Mouse (Mus musculus): ENCODE measurements around the gene Thg1l. TPM values are rescaled to one million over a fixed set of nuclear protein-coding genes. Genes with fewer than 3 reads are reported as not detected.
A peak's percentile ranks its signal among the peaks of the same experiment; 100 is the strongest.

The Thg1l gene
- 12.1 and 14.3 TPM in 2 replicates for polyA plus RNA-seq (2014; fragmentation: Nextera tagmentation; extraction: Ambion mirVana)

DNA sequence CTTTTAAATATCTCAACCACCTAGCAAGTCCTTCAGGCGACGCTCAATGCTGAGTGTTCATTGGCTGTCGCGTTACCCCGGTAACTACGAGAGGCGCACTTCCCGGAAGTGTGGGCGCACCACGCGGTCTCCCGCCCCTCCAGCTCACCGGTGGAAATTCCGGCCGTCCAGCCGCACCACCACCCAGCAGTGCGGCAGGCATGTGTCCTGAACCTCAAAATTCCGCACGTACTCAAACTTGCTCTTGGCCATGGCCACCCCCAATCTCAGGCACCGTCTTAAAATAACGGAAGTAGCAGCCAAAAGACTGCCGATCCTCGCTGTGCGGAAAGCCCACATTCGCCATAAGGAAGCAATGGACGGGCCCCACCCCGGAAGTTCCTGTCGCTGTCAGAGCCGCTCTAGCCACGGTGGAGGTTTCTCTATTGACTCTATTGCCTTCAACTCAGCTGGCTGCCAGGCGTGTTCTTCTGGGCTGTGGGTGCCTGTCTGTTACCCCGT lies at the start of gene Thg1l:
TSS of gene Thg1l (minus strand) at position 368 of the 501 bp plus-strand sequence.
- Histone ChIP-seq H3K4me1 (ENCODE audit: control insufficient read depth, insufficient read depth, low read length) (no peaks in the 10 kb centered on the region), H3K36me3 (ENCODE audit: control insufficient read depth, insufficient read depth, low read length) (no peaks in the 10 kb centered on the region; the same call in 1 of the 2 replicates), H3K27me3 (ENCODE audit: control insufficient read depth, insufficient read depth, low read length) (no peaks in the 10 kb centered on the region), H3K9ac (ENCODE audit: low read length) (peak within 1 kb of the TSS; percentile 40; the same call in 1 of the 2 replicates), H3K27ac (replicated peaks; ENCODE audit: low read depth, low read length) (no peak within 1 kb of the TSS), H3K9me3 (ENCODE audit: control insufficient read depth, low read length) (no peaks in the 10 kb centered on the region), H3K4me3 (ENCODE audit: low read depth, low read length) (peak within 1 kb of the TSS; percentile 57), H3K4me2 (ENCODE audit: low read depth, severe bottlenecking) (peak within 1 kb of the TSS; percentile 46; the same call in 1 of the 2 replicates)
- peak; percentile 96 for ATAC-seq (ENCODE audit: insufficient number of reproducible peaks, low FRiP score, low TSS enrichment, low read depth)
- peak; percentile 95 for DNase-seq (ENCODE audit: low spot score)
- WGBS = 1% methylated on average over 32 of the region's 32 CpGs

DNA sequence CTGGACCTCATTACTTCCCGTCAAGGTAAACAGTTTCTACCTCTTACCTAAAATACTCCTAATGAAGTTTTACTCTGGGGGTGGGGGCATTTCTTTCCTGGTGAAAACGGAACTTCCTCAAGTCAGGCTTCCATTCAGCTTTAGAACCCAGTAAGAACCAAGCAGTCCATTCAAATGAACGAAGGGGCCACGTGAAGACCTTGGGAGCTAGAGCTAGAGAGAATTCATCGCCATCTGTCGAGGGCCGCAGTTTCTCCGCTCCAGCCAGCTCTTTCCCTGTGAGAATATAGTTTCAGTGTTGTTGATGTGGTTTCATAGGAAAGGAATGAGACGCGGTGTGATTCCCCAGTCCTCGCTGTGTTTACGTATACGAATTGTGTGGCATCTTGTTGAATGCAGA lies 36.8 kb upstream of the Thg1l start:
- Histone ChIP-seq H3K27me3 (ENCODE audit: control insufficient read depth, insufficient read depth, low read length) (no peaks in the 10 kb centered on the region; the same call in 1 of the 2 replicates), H3K9me3 (ENCODE audit: control insufficient read depth, low read length) (no peaks in the 10 kb centered on the region), H3K9ac (ENCODE audit: low read length) (no peak overlapping the region), H3K27ac (replicated peaks; ENCODE audit: low read depth, low read length) (no peak overlapping the region), H3K4me2 (ENCODE audit: low read depth, severe bottlenecking) (peak overlapping the region; percentile 50), H3K36me3 (ENCODE audit: control insufficient read depth, insufficient read depth, low read length) (no peaks in the 10 kb centered on the region), H3K4me1 (ENCODE audit: control insufficient read depth, insufficient read depth, low read length) (no peaks in the 10 kb centered on the region), H3K4me3 (ENCODE audit: low read depth, low read length) (peak overlapping the region; percentile 25; the same call in 1 of the 2 replicates)
- DNase-seq (ENCODE audit: low spot score) (no peak), ATAC-seq (ENCODE audit: insufficient number of reproducible peaks, low FRiP score, low TSS enrichment, low read depth) (no peak)
- 49% methylated on average over 13 of the region's 13 CpGs for WGBS

DNA sequence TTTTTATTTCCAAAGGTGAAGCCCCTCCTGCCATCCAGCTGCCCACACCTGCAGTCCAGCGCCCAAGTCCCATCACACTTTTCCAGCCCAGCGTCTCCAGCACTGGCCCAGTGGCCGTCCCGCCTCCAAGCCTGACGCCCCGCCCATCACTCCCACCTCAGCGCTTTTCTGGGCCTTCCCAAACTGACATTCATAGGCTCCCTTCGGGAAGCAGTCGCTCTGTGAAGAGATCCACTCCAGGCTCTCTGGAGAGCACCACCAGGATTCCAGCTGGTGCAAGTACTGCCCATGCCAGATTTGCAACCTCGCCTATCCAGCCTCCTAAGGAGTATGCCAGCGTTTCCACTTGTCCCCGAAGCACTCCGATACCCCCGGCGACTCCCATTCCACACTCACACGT lies 36.3 kb upstream of the Thg1l start:
- peak overlapping the region; percentile 8; the same call in 1 of the 2 replicates for H3K9ac ChIP-seq (ENCODE audit: low read length)
- peak overlapping the region; percentile 50 for H3K4me2 ChIP-seq (ENCODE audit: low read depth, severe bottlenecking)
- no peaks in the 10 kb centered on the region for H3K4me1 ChIP-seq (ENCODE audit: control insufficient read depth, insufficient read depth, low read length)
- peak overlapping the region; percentile 25 for H3K4me3 ChIP-seq (ENCODE audit: low read depth, low read length)
- H3K9me3 ChIP-seq (ENCODE audit: control insufficient read depth, low read length) = no peaks in the 10 kb centered on the region
- ATAC-seq (ENCODE audit: insufficient number of reproducible peaks, low FRiP score, low TSS enrichment, low read depth) (no peak), DNase-seq (ENCODE audit: low spot score) (peak; percentile 66)
- 7% methylated on average over 16 of the region's 16 CpGs for WGBS
- H3K27ac ChIP-seq (replicated peaks; ENCODE audit: low read depth, low read length) = no peak overlapping the region
- no peaks in the 10 kb centered on the region; the same call in 1 of the 2 replicates for H3K27me3 ChIP-seq (ENCODE audit: control insufficient read depth, insufficient read depth, low read length)
- no peaks in the 10 kb centered on the region for H3K36me3 ChIP-seq (ENCODE audit: control insufficient read depth, insufficient read depth, low read length)

DNA sequence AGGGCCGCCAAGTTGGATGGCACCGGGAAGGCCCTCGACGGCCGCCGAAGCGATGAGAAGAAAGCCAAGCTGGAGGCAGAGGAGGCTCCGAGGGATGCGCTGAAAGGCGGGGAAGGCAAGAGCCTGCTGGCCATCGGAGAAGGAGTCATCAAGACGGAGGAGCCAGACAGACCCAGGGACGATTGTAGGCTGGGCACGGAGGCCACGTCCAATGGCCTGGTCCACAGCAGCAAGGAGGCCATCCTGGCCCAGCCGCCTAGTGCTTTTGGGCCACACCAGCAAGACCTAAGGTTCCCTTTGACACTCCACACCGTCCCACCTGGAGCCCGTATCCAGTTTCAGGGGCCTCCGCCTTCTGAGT lies 25.6 kb upstream of the Thg1l start:
- 0 out of 2 replicates have a peak, but pooled peaks cover 3% of the 10 kb centered on the region for H3K9me3 ChIP-seq (ENCODE audit: control insufficient read depth, low read length)
- DNase-seq (ENCODE audit: low spot score) (no peak), ATAC-seq (ENCODE audit: insufficient number of reproducible peaks, low FRiP score, low TSS enrichment, low read depth) (peak; percentile 54)
- 51% methylated on average over 19 of the region's 19 CpGs for WGBS
- no peaks in the 10 kb centered on the region for H3K36me3 ChIP-seq (ENCODE audit: control insufficient read depth, insufficient read depth, low read length)
- 0 out of 2 replicates have a peak, but pooled peaks cover 2% of the 10 kb centered on the region for H3K27me3 ChIP-seq (ENCODE audit: control insufficient read depth, insufficient read depth, low read length)
- H3K27ac ChIP-seq (replicated peaks; ENCODE audit: low read depth, low read length) = no peak overlapping the region
- H3K9ac ChIP-seq (ENCODE audit: low read length) = peak overlapping the region; percentile 82
- peak overlapping the region; percentile 82 for H3K4me2 ChIP-seq (ENCODE audit: low read depth, severe bottlenecking)
- H3K4me3 ChIP-seq (ENCODE audit: low read depth, low read length) = peak overlapping the region; percentile 46
- no peaks in the 10 kb centered on the region for H3K4me1 ChIP-seq (ENCODE audit: control insufficient read depth, insufficient read depth, low read length)

DNA sequence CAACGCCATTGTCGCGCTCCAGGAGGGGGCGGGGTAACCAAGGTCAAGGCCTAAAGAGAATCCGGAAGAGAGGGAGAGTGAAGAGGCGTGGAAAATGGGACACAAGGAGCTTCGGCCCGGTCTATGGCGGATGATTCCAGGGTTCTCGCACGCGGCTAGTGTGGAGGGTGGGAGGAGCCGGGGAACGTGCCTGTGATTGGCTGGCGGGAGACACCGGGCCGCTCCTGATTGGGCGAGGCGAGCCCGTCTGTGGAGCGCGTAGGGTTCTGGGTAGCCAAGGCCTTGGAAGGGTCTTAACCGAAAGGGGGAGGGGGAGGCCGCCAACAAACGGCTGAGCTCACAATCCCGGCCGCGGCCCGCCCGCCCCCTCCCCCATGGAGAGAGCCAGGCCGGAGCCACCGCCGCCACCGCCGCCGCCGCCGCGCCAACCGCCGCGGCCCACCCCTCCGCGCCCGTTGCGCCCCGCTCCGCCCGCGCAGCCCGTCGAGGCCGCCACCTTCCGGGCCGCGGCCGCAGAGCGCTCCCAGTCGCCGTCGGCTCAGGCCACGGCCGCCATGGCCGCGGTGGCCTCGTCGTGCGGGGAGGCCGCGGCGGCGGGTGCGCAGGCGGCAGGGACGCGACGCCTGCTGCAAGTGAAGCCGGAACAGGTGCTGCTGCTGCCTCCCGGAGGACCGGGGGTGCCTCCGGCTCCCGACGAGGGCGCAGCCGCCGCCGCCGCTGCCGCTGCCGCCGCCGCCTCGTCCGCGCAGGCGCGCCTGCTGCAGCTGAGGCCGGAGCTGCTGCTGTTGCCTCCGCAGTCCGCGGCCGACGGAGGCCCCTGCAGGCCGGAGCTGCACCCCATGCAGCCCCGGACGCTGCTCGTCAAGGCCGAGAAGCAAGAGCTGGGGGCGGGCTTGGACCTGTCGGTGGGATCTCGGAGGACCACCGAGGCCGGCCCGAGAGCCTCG lies 24.9 kb upstream of the Thg1l start, which contains the start of gene Sox30:
TSS of gene Sox30 (plus strand) at position 365 of the 947 bp plus-strand sequence.
- Histone ChIP-seq H3K27ac (replicated peaks; ENCODE audit: low read depth, low read length) (no peak within 1 kb of the TSS), H3K4me3 (ENCODE audit: low read depth, low read length) (peak within 1 kb of the TSS; percentile 46), H3K27me3 (ENCODE audit: control insufficient read depth, insufficient read depth, low read length) (0 out of 2 replicates have a peak, but pooled peaks cover 2% of the 10 kb centered on the region), H3K4me1 (ENCODE audit: control insufficient read depth, insufficient read depth, low read length) (no peaks in the 10 kb centered on the region), H3K4me2 (ENCODE audit: low read depth, severe bottlenecking) (peak within 1 kb of the TSS; percentile 82), H3K36me3 (ENCODE audit: control insufficient read depth, insufficient read depth, low read length) (no peaks in the 10 kb centered on the region), H3K9ac (ENCODE audit: low read length) (peak within 1 kb of the TSS; percentile 82), H3K9me3 (ENCODE audit: control insufficient read depth, low read length) (0 out of 2 replicates have a peak, but pooled peaks cover 3% of the 10 kb centered on the region)
- peak; percentile 80 for DNase-seq (ENCODE audit: low spot score)
- 13% methylated on average over 74 of the region's 115 CpGs for WGBS
- peak; percentile 89 for ATAC-seq (ENCODE audit: insufficient number of reproducible peaks, low FRiP score, low TSS enrichment, low read depth)

DNA sequence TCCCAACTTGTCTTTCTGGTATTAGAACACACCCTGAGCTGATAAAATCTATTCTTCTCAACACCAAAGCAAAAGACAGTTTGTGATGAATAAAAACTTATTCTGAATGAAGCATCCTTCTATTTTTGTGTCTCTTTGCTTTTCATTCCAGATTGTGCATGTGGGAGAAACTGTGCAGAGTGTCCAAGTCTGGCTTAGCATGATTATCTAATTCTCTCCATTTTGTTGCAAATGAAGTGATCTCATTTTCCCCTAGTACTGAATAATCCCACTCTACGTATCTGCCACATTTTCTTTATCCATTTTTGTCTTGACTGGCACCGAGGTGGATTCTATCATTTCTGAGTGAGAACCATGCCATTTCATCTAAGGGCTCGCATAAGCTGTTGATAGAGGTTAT lies 20.8 kb upstream of the Thg1l start:
- Histone ChIP-seq H3K27me3 (ENCODE audit: control insufficient read depth, insufficient read depth, low read length) (0 out of 2 replicates have a peak, but pooled peaks cover 2% of the 10 kb centered on the region), H3K9me3 (ENCODE audit: control insufficient read depth, low read length) (0 out of 2 replicates have a peak, but pooled peaks cover 3% of the 10 kb centered on the region), H3K4me3 (ENCODE audit: low read depth, low read length) (no peak overlapping the region), H3K27ac (replicated peaks; ENCODE audit: low read depth, low read length) (no peak overlapping the region), H3K9ac (ENCODE audit: low read length) (no peak overlapping the region), H3K4me1 (ENCODE audit: control insufficient read depth, insufficient read depth, low read length) (no peaks in the 10 kb centered on the region), H3K4me2 (ENCODE audit: low read depth, severe bottlenecking) (no peak overlapping the region), H3K36me3 (ENCODE audit: control insufficient read depth, insufficient read depth, low read length) (no peaks in the 10 kb centered on the region)
- ATAC-seq (ENCODE audit: insufficient number of reproducible peaks, low FRiP score, low TSS enrichment, low read depth) (no peak), DNase-seq (ENCODE audit: low spot score) (no peak)
- WGBS = 82% methylated on average over 3 of the region's 3 CpGs

DNA sequence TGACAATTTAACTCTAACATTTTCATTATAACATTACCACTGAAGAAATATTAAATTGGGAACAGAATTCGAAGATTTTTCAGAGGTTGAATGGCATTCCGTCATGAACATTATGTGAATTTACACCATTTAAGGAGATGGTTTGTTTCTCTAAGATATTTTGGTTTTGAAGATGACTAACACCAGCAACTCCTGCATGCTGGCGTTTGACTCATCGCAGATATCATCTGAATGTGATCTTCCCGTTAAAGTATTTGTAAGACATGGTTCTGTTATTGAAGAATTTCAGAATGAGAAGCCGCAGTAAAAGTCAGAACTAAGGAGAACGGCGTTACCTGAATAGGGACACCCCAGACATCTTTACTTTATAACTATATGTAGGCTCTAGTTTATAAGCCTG lies 19.2 kb upstream of the Thg1l start:
- Histone ChIP-seq H3K27me3 (ENCODE audit: control insufficient read depth, insufficient read depth, low read length) (no peaks in the 10 kb centered on the region), H3K27ac (replicated peaks; ENCODE audit: low read depth, low read length) (no peak overlapping the region), H3K4me3 (ENCODE audit: low read depth, low read length) (no peak overlapping the region), H3K9me3 (ENCODE audit: control insufficient read depth, low read length) (no peaks in the 10 kb centered on the region), H3K4me1 (ENCODE audit: control insufficient read depth, insufficient read depth, low read length) (no peaks in the 10 kb centered on the region), H3K9ac (ENCODE audit: low read length) (no peak overlapping the region), H3K4me2 (ENCODE audit: low read depth, severe bottlenecking) (no peak overlapping the region), H3K36me3 (ENCODE audit: control insufficient read depth, insufficient read depth, low read length) (no peaks in the 10 kb centered on the region)
- ATAC-seq (ENCODE audit: insufficient number of reproducible peaks, low FRiP score, low TSS enrichment, low read depth) (no peak), DNase-seq (ENCODE audit: low spot score) (no peak)
- WGBS = 90% methylated on average over 8 of the region's 8 CpGs

DNA sequence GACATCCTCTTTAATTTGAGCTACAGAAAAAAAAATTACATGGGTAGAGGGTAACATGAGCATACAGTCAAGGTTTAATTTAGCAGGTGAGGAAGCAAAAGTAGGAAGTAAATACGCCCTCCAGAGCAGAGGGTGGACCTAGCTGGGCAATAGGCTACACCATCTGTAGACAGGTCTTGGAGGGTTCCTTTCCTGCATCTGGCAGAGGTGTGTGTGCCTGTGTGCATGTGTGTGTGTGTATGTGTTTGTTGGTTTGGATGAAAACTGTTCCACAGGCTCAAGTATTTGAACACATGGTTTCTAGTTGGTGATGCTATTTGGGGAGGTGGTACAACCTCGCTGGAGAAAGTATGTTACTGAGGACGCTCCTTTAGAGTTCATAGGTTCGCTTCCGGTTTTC lies 18.3 kb upstream of the Thg1l start:
- no peak overlapping the region for H3K27ac ChIP-seq (replicated peaks; ENCODE audit: low read depth, low read length)
- no peaks in the 10 kb centered on the region for H3K36me3 ChIP-seq (ENCODE audit: control insufficient read depth, insufficient read depth, low read length)
- no peak for ATAC-seq (ENCODE audit: insufficient number of reproducible peaks, low FRiP score, low TSS enrichment, low read depth)
- H3K4me3 ChIP-seq (ENCODE audit: low read depth, low read length) = no peak overlapping the region
- DNase-seq (ENCODE audit: low spot score) = no peak
- no peak overlapping the region; the same call in 1 of the 2 replicates for H3K4me2 ChIP-seq (ENCODE audit: low read depth, severe bottlenecking)
- H3K9me3 ChIP-seq (ENCODE audit: control insufficient read depth, low read length) = no peaks in the 10 kb centered on the region
- H3K27me3 ChIP-seq (ENCODE audit: control insufficient read depth, insufficient read depth, low read length) = no peaks in the 10 kb centered on the region
- no peak overlapping the region for H3K9ac ChIP-seq (ENCODE audit: low read length)
- H3K4me1 ChIP-seq (ENCODE audit: control insufficient read depth, insufficient read depth, low read length) = no peaks in the 10 kb centered on the region
- WGBS = 88% methylated on average over 5 of the region's 5 CpGs

All from limb, embryonic 11.5 days (tissue).